Mouse (Mus musculus): ENCODE data around the gene H2al2a. TPM values are rescaled to one million over a fixed set of nuclear protein-coding genes. Genes with fewer than 3 reads are reported as not detected.

The H2al2a gene
- total and polyA plus RNA-seq, 3 experiments: not detected

DNA sequence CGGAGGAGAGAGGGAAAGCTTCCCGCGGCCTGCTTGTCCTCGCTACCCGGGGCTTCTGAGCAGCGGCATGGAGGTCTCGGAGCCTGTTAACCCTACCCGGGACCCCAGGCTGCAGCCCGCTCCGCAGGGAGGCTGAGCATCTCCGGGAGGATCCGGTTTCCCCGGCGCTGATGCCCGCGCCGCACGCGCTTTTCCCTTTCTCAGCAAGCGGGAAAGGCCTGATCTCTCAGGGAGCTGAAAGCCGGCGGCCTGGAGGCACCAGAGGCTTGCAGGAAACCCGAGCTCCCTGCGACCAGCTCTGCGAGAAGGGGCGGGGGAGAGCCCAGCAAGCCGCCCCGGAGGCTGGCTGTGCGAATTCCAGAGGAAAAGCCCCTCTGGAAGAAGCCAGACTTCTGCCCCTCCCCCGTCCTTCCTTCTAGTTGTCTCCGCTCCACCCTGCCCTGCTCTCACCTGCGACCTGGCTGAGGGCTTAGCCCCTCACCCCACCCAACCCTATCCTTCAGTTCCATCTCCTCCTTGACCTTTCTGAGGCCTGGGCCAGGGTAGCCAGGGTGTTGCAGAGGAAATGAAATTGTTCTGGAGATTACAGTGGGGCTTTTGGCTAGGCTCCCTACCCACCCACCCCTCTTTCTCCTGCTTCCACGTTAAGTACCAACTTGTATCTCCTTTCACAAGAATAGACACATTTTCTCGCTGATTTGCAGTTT is 35.2 kb upstream of the H2al2a start:
- no peak overlapping the region for H3K4me3 ChIP-seq (replicated peaks in 1 of 3; ENCODE audit: low read depth in 2 of 3, low read length in 2 of 3, poor library complexity in 1 of 3)
- H3K9ac ChIP-seq (ENCODE audit: insufficient read depth, low read depth): no peak overlapping the region
- no peaks in the 10 kb centered on the region for H3K9me3 ChIP-seq (replicated peaks; ENCODE audit: low read length)
- H3K27ac ChIP-seq (ENCODE audit: insufficient read depth, low read depth): no peak overlapping the region
- no peaks in the 10 kb centered on the region for H3K79me2 ChIP-seq (replicated peaks; ENCODE audit: control insufficient read depth, extremely low read depth, insufficient read depth, poor library complexity, severe bottlenecking)
- no peak overlapping the region for H3K4me2 ChIP-seq (ENCODE audit: insufficient read depth, low read depth, poor library complexity, severe bottlenecking)
- H3K4me1 ChIP-seq (ENCODE audit: control insufficient read depth in 1 of 2, insufficient read depth in 2 of 2): peaks cover 0 to 6% of the 10 kb centered on the region in 2 experiments; a peak in 2 of 4 replicates
- no peaks in the 10 kb centered on the region for H3K36me3 ChIP-seq (replicated peaks in 1 of 2; ENCODE audit: control insufficient read depth in 1 of 2, insufficient read depth in 1 of 2, low read length in 1 of 2)
- in situ Hi-C loops (cut with MboI; ENCODE audit: low pct_ligation_motif_present, low pct_unique_long_range_greater_than_20kb, low sequenced_read_pairs): loop anchor here (10.0 to 25.0 kb wide), 3 partner anchors 153 to 655 kb away; partner anchors contain the start of genes Bmi1 and Spag6
- dilution Hi-C loops (cut with MboI; ENCODE audit: extremely low pct_ligation_motif_present, extremely low pct_unique_long_range_greater_than_20kb, low sequenced_read_pairs): no loop called here
- TF ChIP-seq MXI1 (IDR thresholded peaks at IDR 0.05; ENCODE audit: low read depth, low read length) (no peak), RAD21 (IDR thresholded peaks at IDR 0.05; ENCODE audit: low read depth, low read length) (no peak), BHLHE40 (IDR thresholded peaks at IDR 0.05; ENCODE audit: low read depth, low read length) (no peak), CTCF (conservative IDR thresholded peaks at IDR 0.05 in 1 of 2, IDR thresholded peaks at IDR 0.05 in 1 of 2; ENCODE audit: low read depth in 2 of 2, low read length in 2 of 2) (no peak), CHD1 (IDR thresholded peaks at IDR 0.05; ENCODE audit: low read depth, low read length) (no peak), ETS1 (conservative IDR thresholded peaks at IDR 0.05; ENCODE audit: low read depth, low read length) (no peak), SMC3 (IDR thresholded peaks at IDR 0.05; ENCODE audit: low read depth, low read length) (no peak), MEF2A (IDR thresholded peaks at IDR 0.05; ENCODE audit: borderline replicate concordance, low read depth, low read length) (no peak), USF2 (conservative IDR thresholded peaks at IDR 0.05; ENCODE audit: low read depth, low read length) (no peak), CHD2 (IDR thresholded peaks at IDR 0.05; ENCODE audit: low read length) (no peak), NELFE (IDR thresholded peaks at IDR 0.05; ENCODE audit: low read depth, low read length) (no peak), NRF1 (IDR thresholded peaks at IDR 0.05; ENCODE audit: low read depth, low read length) (no peak), HCFC1 (IDR thresholded peaks at IDR 0.05; ENCODE audit: low read depth, low read length) (no peak), ZC3H11A (IDR thresholded peaks at IDR 0.05; ENCODE audit: low read depth, low read length) (no peak), SIN3A (IDR thresholded peaks at IDR 0.05; ENCODE audit: low read length) (no peak), MAZ (IDR thresholded peaks at IDR 0.05; ENCODE audit: low read depth, low read length) (no peak), RCOR1 (conservative IDR thresholded peaks at IDR 0.05; ENCODE audit: low read depth, low read length) (no peak), E2F4 (IDR thresholded peaks at IDR 0.05; ENCODE audit: insufficient replicate concordance, low read depth, low read length) (no peak), JUND (conservative IDR thresholded peaks at IDR 0.05; ENCODE audit: low read depth, low read length) (no peak)
- DNase-seq (ENCODE audit: extremely low read depth): no peak
- peaks cover 4% of the 10 kb centered on the region for H3K27me3 ChIP-seq (replicated peaks)

- dilution Hi-C loops (cut with MboI; ENCODE audit: extremely low pct_ligation_motif_present, extremely low pct_unique_long_range_greater_than_20kb, low sequenced_read_pairs): no loop called here
- Histone ChIP-seq H3K4me3 (replicated peaks in 1 of 3; ENCODE audit: low read depth in 2 of 3, low read length in 2 of 3, poor library complexity in 1 of 3) (no peak overlapping the region), H3K9me3 (replicated peaks; ENCODE audit: low read length) (no peaks in the 10 kb centered on the region), H3K27ac (ENCODE audit: insufficient read depth, low read depth) (no peak overlapping the region), H3K27me3 (replicated peaks) (no peaks in the 10 kb centered on the region), H3K4me2 (ENCODE audit: insufficient read depth, low read depth, poor library complexity, severe bottlenecking) (no peak overlapping the region), H3K36me3 (replicated peaks in 1 of 2; ENCODE audit: control insufficient read depth in 1 of 2, insufficient read depth in 1 of 2, low read length in 1 of 2) (no peaks in the 10 kb centered on the region), H3K4me1 (ENCODE audit: control insufficient read depth in 1 of 2, insufficient read depth in 2 of 2) (peaks cover 0 to 13% of the 10 kb centered on the region in 2 experiments; a peak in 2 of 4 replicates), H3K79me2 (replicated peaks; ENCODE audit: control insufficient read depth, extremely low read depth, insufficient read depth, poor library complexity, severe bottlenecking) (no peaks in the 10 kb centered on the region), H3K9ac (ENCODE audit: insufficient read depth, low read depth) (no peak overlapping the region)
- no peak for DNase-seq (ENCODE audit: extremely low read depth)
- in situ Hi-C loops (cut with MboI; ENCODE audit: low pct_ligation_motif_present, low pct_unique_long_range_greater_than_20kb, low sequenced_read_pairs): loop anchor here (10.0 to 25.0 kb wide), 3 partner anchors 153 to 656 kb away; partner anchors contain the start of genes Bmi1 and Spag6
- TF ChIP-seq MAFK (IDR thresholded peaks at IDR 0.05; ENCODE audit: insufficient replicate concordance, low read length): no peak
- no peak for TF ChIP-seq IRF4 (IDR thresholded peaks at IDR 0.05; ENCODE audit: low read depth, low read length)
Observed at GRCm38 (mm10) chr2:18031271-18031821, 34.6 kb upstream of the H2al2a start.
